9 mouse cellular contexts compared by ENCODE assay signal in genomic region chr13:34248941-34249920, GRCm38 (mm10).
DNase-seq lines count a peak whose midpoint lies in the region; ATAC-seq and TF ChIP-seq lines count a peak whose summit lies in the region.
"Had no signal": no experiment of that assay in that cellular context is flagged by ENCODE, and none has a peak within 500 bp of the region (broad histone marks: within the 10 kb centered on the region; RNA-seq: fewer than 3 reads in every experiment).

No protein-coding gene starts in this region.

- H3K27ac ChIP-seq in kidney, embryonic 16.5 days (ENCODE audit: low read length): peak overlapping the region; percentile 68
- no peak overlapping the region for H3K27ac ChIP-seq in kidney, adult 2 months (ENCODE audit: insufficient read depth, low read depth, low read length)
- H3K27ac ChIP-seq in embryonic fibroblast, embryonic 13.5 days (ENCODE audit: insufficient read depth, low read length): peak overlapping the region; percentile 14; the same call in 1 of the 2 replicates
- H3K27ac ChIP-seq in limb, embryonic 14.5 days (replicated peaks; ENCODE audit: low read depth, low read length): peak overlapping the region; percentile 65
- H3K27ac ChIP-seq: heart, adult 2 months had no signal

- H3K4me3 ChIP-seq in kidney, embryonic 16.5 days (ENCODE audit: low read length): no peak overlapping the region
- H3K4me3 ChIP-seq in kidney, adult 2 months (ENCODE audit: insufficient read depth, low read depth, low read length): no peak overlapping the region
- no peak overlapping the region for H3K4me3 ChIP-seq in embryonic fibroblast, embryonic 13.5 days (ENCODE audit: insufficient read depth, low read length)
- no peak overlapping the region for H3K4me3 ChIP-seq in limb, embryonic 14.5 days (replicated peaks; ENCODE audit: low read length)
- H3K4me3 ChIP-seq: heart, adult 2 months had no signal

- H3K4me1 ChIP-seq in kidney, embryonic 16.5 days (ENCODE audit: insufficient read depth, low read length): peaks cover 15% of the 10 kb centered on the region
- H3K4me1 ChIP-seq in kidney, adult 2 months (ENCODE audit: control insufficient read depth, insufficient read depth, low read length): peaks cover 3% of the 10 kb centered on the region; the same call in 1 of the 2 replicates
- no peaks in the 10 kb centered on the region; the same call in 1 of the 2 replicates for H3K4me1 ChIP-seq in embryonic fibroblast, embryonic 13.5 days (ENCODE audit: control insufficient read depth, insufficient read depth, low read length)
- H3K4me1 ChIP-seq in limb, embryonic 14.5 days (ENCODE audit: control insufficient read depth, insufficient read depth, low read length): peaks cover 15% of the 10 kb centered on the region

- TF ChIP-seq CTCF in kidney, adult 2 months (conservative IDR thresholded peaks at IDR 0.05; ENCODE audit: insufficient read depth, insufficient read length, low read depth, low read length): no peak
- no peak for TF ChIP-seq CTCF in embryonic fibroblast, embryonic 13.5 days (IDR thresholded peaks at IDR 0.05; ENCODE audit: borderline replicate concordance, insufficient read depth, low read length)

- peak overlapping the region; percentile 27; the same call in 1 of the 2 replicates for H3K9ac ChIP-seq in kidney, embryonic 16.5 days (replicated peaks; ENCODE audit: low read length)
- H3K9ac ChIP-seq in limb, embryonic 14.5 days (ENCODE audit: low read depth, low read length, severe bottlenecking): peak overlapping the region; percentile 9; the same call in 1 of the 2 replicates

- TF ChIP-seq POLR2A in kidney, adult 2 months (IDR thresholded peaks at IDR 0.05; ENCODE audit: low read depth, low read length): no peak
- TF ChIP-seq POLR2A in embryonic fibroblast, embryonic 13.5 days (IDR thresholded peaks at IDR 0.05; ENCODE audit: low read depth, low read length): no peak
- TF ChIP-seq POLR2A in limb, embryonic 14.5 days (IDR thresholded peaks at IDR 0.05; ENCODE audit: borderline replicate concordance, extremely low read depth, insufficient read depth, insufficient read length): no peak

- H3K9me3 ChIP-seq in kidney, embryonic 16.5 days (ENCODE audit: low read length): no peaks in the 10 kb centered on the region
- no peaks in the 10 kb centered on the region for H3K9me3 ChIP-seq in limb, embryonic 14.5 days (ENCODE audit: control insufficient read depth, low read length)

- 37% methylated on average over 15 of the region's 15 CpGs for WGBS in kidney, embryonic 16.5 days
- WGBS in kidney, adult 2 months: 64% methylated on average over 15 of the region's 15 CpGs
- WGBS in limb, embryonic 14.5 days: 40% methylated on average over 14 of the region's 15 CpGs

- no peaks in the 10 kb centered on the region for H3K27me3 ChIP-seq in kidney, embryonic 16.5 days (ENCODE audit: insufficient read depth, low read length)
- no peaks in the 10 kb centered on the region for H3K27me3 ChIP-seq in kidney, adult 2 months (replicated peaks; ENCODE audit: control insufficient read depth, insufficient read depth, low read length)
- no peaks in the 10 kb centered on the region for H3K27me3 ChIP-seq in limb, embryonic 14.5 days (ENCODE audit: control insufficient read depth, insufficient read depth, low read length)

- no peak for DNase-seq in kidney, adult 2 months
- peak; percentile 63 for DNase-seq in adrenal gland, postnatal 14 days
- peak; percentile 62 for DNase-seq in limb, embryonic 14.5 days (ENCODE audit: low spot score)
- DNase-seq in spleen, postnatal 10 days (ENCODE audit: low spot score in 2 of 2): no peak
- no peak for DNase-seq in gastrocnemius, postnatal 10 days
- no peak for DNase-seq in kidney, postnatal 4 days

- no peak overlapping the region for H3K4me2 ChIP-seq in kidney, embryonic 16.5 days (replicated peaks; ENCODE audit: low read depth, low read length)
- no peak overlapping the region for H3K4me2 ChIP-seq in limb, embryonic 14.5 days (replicated peaks; ENCODE audit: low read depth, low read length, severe bottlenecking)

- ATAC-seq in kidney, embryonic 16.5 days (ENCODE audit: low FRiP score, low TSS enrichment): peak; percentile 66; the same call in 1 of the 2 replicates
- peak; percentile 74 for ATAC-seq in limb, embryonic 14.5 days (ENCODE audit: low FRiP score, low read depth)

- no peaks in the 10 kb centered on the region for H3K36me3 ChIP-seq in kidney, embryonic 16.5 days (ENCODE audit: insufficient read depth, low read length)
- no peaks in the 10 kb centered on the region for H3K36me3 ChIP-seq in kidney, adult 2 months (ENCODE audit: control insufficient read depth, insufficient read depth, low read length)
- no peaks in the 10 kb centered on the region for H3K36me3 ChIP-seq in limb, embryonic 14.5 days (ENCODE audit: control insufficient read depth, insufficient read depth, low read length)

Comparison
In these comparisons a context has a peak if more than half of its experiments do, and no peak if none do; other contexts are left out.
1. DNase-seq: peak in adrenal gland, postnatal 14 days (single experiment) and limb, embryonic 14.5 days (single experiment); none in kidney, adult 2 months (single experiment), spleen, postnatal 10 days (0 of 2), gastrocnemius, postnatal 10 days (single experiment) and kidney, postnatal 4 days (0 of 2).